Mouse (Mus musculus) left cerebral cortex, postnatal 14 days (tissue): ENCODE measurements around the gene Skp2. TPM values are rescaled to one million over a fixed set of nuclear protein-coding genes. Genes with fewer than 3 reads are reported as not detected.

ENCODE experiments used
- DNase-seq, 2 experiments: peaks; one replicate each; pipeline ENCODE4 v3.0.0; 2021 to 2022; ENCODE audit warnings: low spot score in 2 of 2, mixed read lengths in 1 of 2
- intact Hi-C: fragments of 180-260 bp; cut with DNase I; formaldehyde crosslinking; loops from one replicate; pipeline ENCODE4 v1.15.1; 2025
- total RNA-seq, 2 experiments: library from RNA; stranded (reverse); gene quantifications; 2 replicates each; pipeline ENCODE4 v1.2.3; 2021

The Skp2 gene
- total RNA-seq, 2 experiments from 2014 or later: 4.3 to 5.5 TPM

GRCm38 (mm10) chr15:9081294-9081693 lies 73.9 kb downstream of the Skp2 start:
- intact Hi-C loops: no loop called here

GRCm38 (mm10) chr15:9080206-9080605 lies 75.0 kb downstream of the Skp2 start:
- intact Hi-C loops: no loop called here
- no peak for DNase-seq

More at GRCm38 (mm10) chr15:9081294-9081693, 73.9 kb downstream of the Skp2 start:
- no peak for DNase-seq

- DNase-seq: no peak
- intact Hi-C loops: no loop called here
These were observed 75.6 kb downstream of the Skp2 start for GRCm38 (mm10) chr15:9079626-9080025.

GRCm38 (mm10) chr15:9078481-9079300 lies 76.5 kb downstream of the Skp2 start:
- no peak for DNase-seq
- intact Hi-C loops: no loop called here

- intact Hi-C loops: no loop called here
- no peak for DNase-seq
These were observed 79.5 kb downstream of the Skp2 start for GRCm38 (mm10) chr15:9075608-9076200.

GRCm38 (mm10) chr15:9074671-9075070 lies 80.6 kb downstream of the Skp2 start:
- intact Hi-C loops: no loop called here

GRCm38 (mm10) chr15:9074139-9074538 lies 81.1 kb downstream of the Skp2 start:
- intact Hi-C loops: no loop called here
- DNase-seq: no peak

More at GRCm38 (mm10) chr15:9074671-9075070, 80.6 kb downstream of the Skp2 start:
- no peak for DNase-seq

- intact Hi-C loops: no loop called here
These were observed 81.5 kb downstream of the Skp2 start for GRCm38 (mm10) chr15:9073684-9074083.

DNA sequence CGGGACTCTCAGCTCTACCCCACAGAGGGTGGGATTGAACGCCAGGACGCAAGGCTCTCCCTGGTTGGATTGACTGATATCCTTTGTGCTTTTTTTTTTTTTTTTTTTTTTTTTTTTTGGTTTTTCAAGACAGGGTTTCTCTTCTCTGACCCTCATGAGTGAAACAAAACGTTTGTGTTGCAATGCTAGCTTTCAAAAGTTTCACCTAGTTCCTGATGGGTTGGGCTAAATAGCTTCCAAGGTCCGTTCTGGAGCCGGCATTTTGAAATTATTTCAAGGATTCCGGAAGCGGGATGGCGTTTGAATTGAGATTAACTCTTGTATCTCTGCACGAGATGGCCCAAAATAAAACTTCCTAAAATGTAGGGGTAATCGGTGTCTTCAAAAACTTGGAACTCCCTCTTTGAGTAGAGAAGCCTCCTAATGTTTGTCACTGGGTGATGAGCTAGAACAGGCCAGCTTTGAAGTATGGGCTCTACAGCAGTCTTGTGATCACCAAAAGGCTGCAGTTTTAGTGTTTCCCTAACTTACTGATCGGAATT lies 82.1 kb downstream of the Skp2 start:
- DNase-seq: no peak
- intact Hi-C loops: no loop called here

More at GRCm38 (mm10) chr15:9073684-9074083, 81.5 kb downstream of the Skp2 start:
- no peak for DNase-seq

DNA sequence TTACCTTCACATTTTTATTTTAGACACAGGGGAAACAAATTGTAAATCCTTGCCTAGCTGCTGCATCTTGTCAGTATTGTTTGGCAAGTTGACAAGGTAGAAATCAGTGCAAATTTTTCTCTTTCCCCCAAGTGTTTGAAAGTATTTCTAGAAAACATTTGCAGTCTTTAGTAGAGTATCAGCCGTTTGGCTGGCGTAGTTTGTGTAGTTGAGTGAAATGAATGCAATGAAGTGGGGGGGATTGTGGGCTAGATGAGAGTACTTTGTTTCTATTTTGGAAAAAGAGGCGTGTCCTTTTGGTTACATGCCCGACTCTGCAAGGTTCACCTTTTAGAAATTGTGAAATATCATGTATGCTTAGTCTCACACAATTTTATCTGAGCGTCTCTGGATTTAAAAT lies 82.6 kb downstream of the Skp2 start:
- no peak for DNase-seq
- intact Hi-C loops: no loop called here

GRCm38 (mm10) chr15:9071556-9072544 lies 83.4 kb downstream of the Skp2 start:
- DNase-seq: no peak
- intact Hi-C loops: no loop called here

GRCm38 (mm10) chr15:9070912-9071555 lies 84.2 kb downstream of the Skp2 start, which contains the start of gene Nadk2:
Gene Nadk2 (plus strand): TSS chr15:9071260.
- DNase-seq: peak; percentile 97 to 99
- intact Hi-C loops: no loop called here

DNA sequence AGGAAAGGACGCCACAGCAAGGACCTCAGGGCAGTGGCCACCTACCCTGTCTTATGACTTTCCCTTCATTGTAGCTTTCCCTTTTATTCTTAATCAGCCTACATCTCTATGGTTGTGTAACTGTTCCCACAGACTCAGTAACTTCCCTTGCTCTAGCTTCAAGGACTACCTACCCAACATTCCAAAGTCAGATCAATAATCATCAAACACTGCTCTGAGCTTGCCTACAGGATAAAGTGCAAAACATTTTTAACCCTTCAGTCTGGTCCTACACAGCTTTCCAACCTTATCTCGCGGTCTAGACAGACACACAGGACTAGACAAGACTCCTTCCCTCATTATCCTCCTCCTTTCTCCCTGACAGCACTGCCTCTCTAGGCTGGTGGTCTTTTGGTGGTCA lies 84.9 kb downstream of the Skp2 start:
- intact Hi-C loops: no loop called here
- no peak for DNase-seq

DNA sequence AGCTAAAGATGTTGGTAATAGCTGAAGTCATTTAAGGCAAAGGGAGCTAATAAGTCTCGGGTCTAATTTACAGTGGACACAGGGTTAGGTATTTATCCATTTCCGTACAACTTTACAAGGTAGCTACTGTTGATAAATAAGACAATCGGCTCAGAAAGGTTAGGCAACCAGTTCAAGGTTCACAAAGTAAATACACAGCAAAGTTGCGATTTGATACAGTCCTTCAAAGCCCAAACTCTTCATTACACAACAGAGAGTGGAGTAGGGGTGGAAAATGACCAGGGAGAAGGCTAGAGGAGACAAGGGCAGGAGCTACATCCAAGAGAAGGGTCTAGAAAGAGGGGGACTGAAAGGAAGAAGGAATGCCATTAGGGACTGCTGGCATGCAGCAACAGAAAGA lies 86.3 kb downstream of the Skp2 start:
- intact Hi-C loops: no loop called here
- DNase-seq: no peak

Other genes starting within 250 kb of the Skp2 start
- gene Ranbp3l, start 187.5 kb downstream of the Skp2 start, total RNA-seq: 10 to 100 TPM in 1 of 2 experiments, 1 to 10 TPM in 1; 9.3 to 12.7 TPM
- gene Nadk2, start 84.2 kb downstream of the Skp2 start, total RNA-seq: 10 to 100 TPM; 40.9 to 46.2 TPM
- 10 to 100 TPM; 65.7 to 66.0 TPM for gene Lmbrd2, start 14.9 kb downstream of the Skp2 start, total RNA-seq
- not detected for gene Ugt3a1, start 121.5 kb upstream of the Skp2 start, total RNA-seq
- gene Ugt3a2, start 180.1 kb upstream of the Skp2 start, total RNA-seq: not detected